Mouse (Mus musculus) skeletal muscle tissue, adult 2 months (tissue): ENCODE data around the gene Sema4b.
A peak's percentile ranks its signal among the peaks of the same experiment; 100 is the strongest.

Experiments used
- DNase-seq: peaks from one replicate; pipeline ENCODE4 v3.0.0-alpha.2; 2012; ENCODE audit warnings: low read depth, low spot score

Gene Sema4b

DNA sequence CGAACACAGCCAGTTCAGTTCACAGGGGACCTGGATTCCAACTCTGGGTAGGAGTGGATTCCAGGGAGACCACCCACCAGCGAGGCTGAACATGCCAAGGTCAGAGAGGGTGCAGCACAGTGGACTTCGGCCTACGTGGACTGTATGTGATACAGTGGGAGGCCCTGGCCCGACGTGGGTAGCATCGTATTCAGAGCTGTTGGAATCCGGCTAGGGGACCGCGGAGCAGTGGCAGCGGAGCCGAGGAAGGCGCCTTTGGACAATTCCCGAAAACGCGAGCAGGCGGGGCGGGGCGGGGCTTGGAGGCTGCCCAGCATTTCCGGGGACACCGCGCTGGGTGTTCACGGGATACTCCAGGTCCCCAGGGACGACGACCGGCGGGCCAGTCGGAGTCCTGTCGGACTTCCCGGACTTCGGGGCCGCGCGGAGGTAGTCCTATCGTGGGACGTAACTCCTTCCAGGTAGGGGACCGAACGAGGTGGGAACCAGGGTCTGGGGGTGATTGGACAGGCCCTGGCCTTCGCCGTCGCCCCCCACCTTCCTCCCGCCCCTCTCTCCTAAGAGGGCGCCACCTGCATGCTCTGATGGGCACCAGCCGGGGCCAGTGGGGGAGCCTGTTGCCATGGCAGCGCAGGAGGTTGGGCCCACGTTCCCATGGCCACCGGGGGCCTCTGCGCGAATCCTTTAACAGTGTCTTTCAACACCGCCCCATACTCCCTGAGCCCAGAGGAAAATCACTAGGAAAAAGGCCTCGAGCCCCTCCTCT, at the start of gene Sema4b:
Sema4b (plus strand) TSS at position 311 of the 766 bp plus-strand sequence.
- peak; percentile 70 for DNase-seq

- DNase-seq = no peak
These were observed 48.3 kb upstream of the Sema4b start for GRCm38 (mm10) chr7:80138375-80138774.

GRCm38 (mm10) chr7:80140815-80141214, 45.8 kb upstream of the Sema4b start:
- no peak for DNase-seq

DNA sequence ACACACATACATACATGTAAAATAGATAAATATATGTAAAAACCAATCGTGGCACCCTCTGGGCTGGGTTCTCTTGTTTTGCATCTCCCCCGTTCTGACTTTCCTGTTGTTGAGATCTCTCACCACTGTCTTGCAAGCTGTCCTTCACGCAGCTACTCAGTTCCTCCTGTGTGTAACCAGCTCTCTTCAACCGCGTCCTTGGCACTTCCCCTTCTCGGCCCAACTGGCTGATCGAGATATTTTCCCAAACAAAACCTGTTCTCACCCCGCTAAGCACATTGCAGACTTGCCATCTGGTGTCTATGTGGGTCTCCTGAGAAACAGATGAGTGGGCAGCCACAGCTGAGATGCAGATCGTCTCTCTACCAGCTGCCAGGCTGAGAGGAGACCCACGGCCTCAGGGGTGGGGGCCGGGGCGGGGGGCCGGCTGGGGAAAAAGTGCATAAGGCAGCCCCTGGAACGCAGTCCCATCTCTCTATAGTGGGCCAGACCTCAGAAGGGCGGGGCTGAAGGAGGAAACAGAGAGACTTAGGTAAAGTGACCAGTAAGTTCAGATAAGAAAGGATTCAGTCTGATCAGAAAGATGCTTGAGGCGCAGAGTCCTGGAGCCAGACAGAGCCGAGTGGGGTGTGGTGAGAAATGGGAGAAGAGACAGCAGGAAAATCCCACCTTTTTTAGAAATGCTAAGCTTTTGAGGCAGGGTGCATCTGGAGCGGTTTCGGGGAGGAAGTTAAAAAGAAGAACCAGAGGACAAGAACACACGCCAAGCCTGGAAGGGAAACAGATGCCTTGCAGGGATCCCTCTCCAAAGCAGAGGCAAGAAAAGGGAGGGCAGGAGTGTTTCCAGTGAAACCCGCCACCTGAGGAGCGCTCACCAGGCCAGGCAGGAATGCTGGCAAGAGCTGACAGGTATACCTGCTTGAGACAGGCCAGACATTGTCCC, 43.0 kb upstream of the Sema4b start:
- DNase-seq = peak; percentile 67

- no peak for DNase-seq
These were observed 41.9 kb upstream of the Sema4b start for GRCm38 (mm10) chr7:80144695-80145094.

GRCm38 (mm10) chr7:80146077-80146476, 40.6 kb upstream of the Sema4b start:
- no peak for DNase-seq

GRCm38 (mm10) chr7:80149356-80149755, 37.3 kb upstream of the Sema4b start:
- no peak for DNase-seq

DNA sequence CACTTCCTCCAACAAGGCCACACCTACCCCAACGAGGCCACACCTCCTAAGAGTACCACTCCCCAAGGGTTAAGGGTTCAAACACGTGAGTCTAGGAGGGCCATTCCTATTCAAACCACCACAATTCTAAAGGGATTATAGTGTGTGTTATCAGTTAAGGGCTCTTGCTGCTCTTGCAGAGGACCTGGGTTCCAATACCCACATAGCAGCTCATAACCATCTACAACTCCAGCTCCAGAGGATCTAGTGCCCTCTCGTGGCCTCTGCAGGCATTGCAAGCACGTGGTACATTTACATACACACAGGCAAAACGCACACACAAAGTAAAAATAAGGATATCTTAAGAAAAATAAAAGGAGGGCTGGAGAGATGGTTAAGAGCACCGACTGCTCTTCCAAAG, 34.5 kb upstream of the Sema4b start:
- DNase-seq = no peak

DNA sequence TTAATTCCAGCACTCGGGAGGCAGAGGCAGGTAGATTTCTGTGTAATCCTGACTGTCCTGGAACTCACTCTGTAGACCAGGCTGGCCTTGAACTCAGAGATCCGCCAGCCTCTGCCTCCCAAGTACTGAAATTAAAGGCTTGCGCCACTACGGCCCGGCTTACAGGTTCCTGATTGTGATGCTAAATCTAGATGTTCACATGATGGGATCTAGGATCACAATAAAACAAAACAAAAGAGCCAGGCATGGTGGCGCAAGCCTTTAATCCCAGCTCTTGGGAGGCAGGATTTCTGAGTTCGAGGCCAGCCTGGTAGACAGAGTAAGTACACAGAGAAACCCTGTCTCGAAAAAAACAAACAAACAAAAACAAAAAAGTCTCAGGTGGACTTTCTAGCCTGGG, 33.9 kb upstream of the Sema4b start:
- DNase-seq = no peak

- no peak for DNase-seq
These were observed 32.0 kb upstream of the Sema4b start for GRCm38 (mm10) chr7:80154689-80155088.

GRCm38 (mm10) chr7:80156711-80157227, 29.9 kb upstream of the Sema4b start:
- DNase-seq = no peak

- no peak for DNase-seq
These were observed 28.0 kb upstream of the Sema4b start for GRCm38 (mm10) chr7:80158496-80159268.

DNA sequence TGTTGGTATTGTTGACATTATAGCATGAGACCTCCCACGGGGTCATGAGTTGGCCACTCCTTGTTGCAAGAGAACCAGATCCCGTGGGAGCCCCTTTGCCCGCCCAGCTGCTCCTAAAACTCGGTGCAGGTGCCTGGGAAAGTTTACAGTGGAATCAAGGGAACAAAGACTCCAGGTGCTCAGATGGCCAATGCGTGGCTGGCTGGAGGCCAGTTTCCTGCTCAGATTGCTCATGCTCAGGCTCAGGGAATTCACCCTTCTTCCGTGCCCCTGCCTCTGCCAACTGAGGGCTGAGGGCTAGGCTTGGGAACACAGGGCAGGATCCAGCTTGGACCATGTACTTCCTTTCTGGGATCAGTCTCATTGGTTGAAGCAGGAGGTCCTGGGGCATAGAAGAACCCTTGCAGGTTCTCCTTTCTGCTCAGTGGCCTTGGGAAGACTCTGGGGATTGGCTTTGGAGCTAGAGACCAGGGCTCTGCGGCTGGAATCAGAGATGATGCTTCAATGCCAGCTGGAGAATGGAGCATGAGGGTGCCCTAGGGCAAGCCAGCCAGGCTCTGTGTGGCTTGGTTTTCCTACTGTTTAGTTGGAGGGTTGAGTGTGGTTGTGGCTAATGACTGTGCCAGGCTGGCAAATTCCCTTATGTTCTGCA, 26.2 kb upstream of the Sema4b start:
- no peak for DNase-seq

GRCm38 (mm10) chr7:80160945-80161306, 25.7 kb upstream of the Sema4b start:
- no peak for DNase-seq

DNA sequence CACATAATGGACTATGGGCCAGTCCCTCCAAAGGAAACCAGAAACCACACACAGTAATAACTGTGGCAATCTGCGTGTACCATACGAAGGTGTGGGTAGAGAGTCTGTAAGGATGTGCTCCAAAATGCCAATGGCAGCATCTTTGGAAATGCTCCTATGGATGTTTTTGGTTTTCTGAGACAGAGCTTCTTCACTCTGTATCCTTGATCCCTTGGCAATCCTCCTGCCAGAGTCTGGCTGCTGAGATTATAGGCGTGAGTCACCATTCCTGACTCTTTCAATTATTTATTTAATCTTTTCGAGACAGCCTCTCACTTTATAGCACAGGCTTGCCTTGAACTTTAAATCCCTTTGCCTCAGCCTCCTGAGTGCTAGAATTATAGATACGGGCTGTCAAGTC, 21.2 kb upstream of the Sema4b start:
- DNase-seq = no peak

DNA sequence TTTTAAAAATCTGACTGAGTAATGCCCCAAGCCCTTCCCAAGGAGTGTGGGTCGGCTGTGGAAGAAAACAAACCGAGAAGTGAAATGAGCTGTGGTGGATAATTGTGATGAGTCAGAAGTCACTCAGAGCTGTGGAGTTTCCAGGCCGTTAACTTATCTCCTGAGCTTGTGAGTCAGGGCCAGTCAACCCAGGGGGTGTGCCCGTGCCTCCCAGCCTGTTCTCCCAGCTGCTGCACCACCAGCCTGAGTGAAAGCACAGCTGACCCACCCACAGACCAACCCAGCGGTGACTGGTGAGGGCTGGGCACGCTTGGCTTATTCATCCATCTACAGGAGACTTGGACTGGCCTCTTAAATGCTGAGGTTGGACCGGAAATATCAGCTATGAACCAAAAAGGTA, 19.9 kb upstream of the Sema4b start:
- no peak for DNase-seq

DNA sequence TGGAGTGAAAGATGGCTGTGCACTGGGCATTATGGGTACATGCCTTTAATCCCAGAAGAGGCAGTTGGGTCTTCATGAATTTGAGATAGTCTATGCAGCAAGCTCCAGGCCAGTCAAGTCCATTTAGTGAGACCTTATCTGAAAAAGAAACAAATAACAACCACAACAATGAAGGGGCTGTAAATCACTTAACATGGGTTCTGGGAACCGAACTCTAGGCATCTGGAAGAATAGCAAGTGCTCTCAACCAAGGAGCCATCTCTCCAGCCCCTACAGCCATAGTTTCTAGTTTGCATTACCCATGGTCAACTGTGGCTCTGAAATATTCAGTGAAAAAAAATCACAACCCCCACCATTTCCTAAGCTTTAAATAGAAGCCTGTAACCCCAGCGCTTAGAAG, 16.8 kb upstream of the Sema4b start:
- DNase-seq = no peak

DNA sequence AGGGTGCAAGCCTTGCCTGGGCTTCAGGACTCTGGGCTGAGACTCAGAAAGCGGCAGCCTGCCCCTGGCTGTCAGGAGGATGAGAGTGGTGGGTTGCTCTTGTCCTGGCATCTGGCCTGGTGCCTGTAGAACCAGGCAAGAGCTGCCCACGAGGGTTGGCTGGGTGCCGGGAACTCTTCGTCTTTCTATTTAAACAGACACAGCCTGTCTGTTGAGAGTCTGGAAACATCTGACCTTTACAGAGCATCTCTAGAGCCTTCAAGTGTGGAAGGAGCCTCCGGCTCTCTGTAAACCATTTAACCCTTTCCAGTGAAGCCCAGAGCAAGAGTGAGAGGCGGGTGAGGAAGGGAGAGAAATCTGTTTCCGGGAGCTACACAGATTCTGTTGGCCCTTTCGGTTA, 15.3 kb upstream of the Sema4b start:
- DNase-seq = no peak

GRCm38 (mm10) chr7:80172069-80172956, 14.3 kb upstream of the Sema4b start:
- no peak for DNase-seq

- DNase-seq = no peak
These were observed 10.5 kb upstream of the Sema4b start for GRCm38 (mm10) chr7:80176159-80176558.
